Mouse (Mus musculus) neural tube, embryonic 14.5 days (tissue): Measurements from ENCODE around the gene Uhrf1bp1l. TPM values are rescaled to one million over a fixed set of nuclear protein-coding genes. Genes with fewer than 3 reads are reported as not detected.

Source experiments
- ATAC-seq: fragments of 200-750 bp; cut with Nextera tagmentation; 2 replicates; pipeline ENCODE4 v1.8.0; 2017; ENCODE audit warnings: low read depth, mild to moderate bottlenecking, moderate TSS enrichment, moderate library complexity
- H3K27ac ChIP-seq: fragments of 300-500 bp; sonication (generic); 2 replicates; pipeline ENCODE4 v1.5.1; 2014; ENCODE audit warnings: low read depth, mild to moderate bottlenecking, control low read depth, low read length, moderate library complexity, mixed read lengths
- H3K27me3 ChIP-seq: fragments of 300-500 bp; sonication (generic); 2 replicates; pipeline ENCODE4 v1.6.1; 2014; ENCODE audit warnings: low read length; ENCODE audit not compliant: control insufficient read depth, insufficient read depth
- H3K36me3 ChIP-seq: fragments of 300-500 bp; sonication (generic); 2 replicates; pipeline ENCODE4 v1.6.1; 2014; ENCODE audit warnings: low read length, mixed read lengths; ENCODE audit not compliant: control insufficient read depth, insufficient read depth
- H3K4me1 ChIP-seq: fragments of 300-500 bp; sonication (generic); 2 replicates; pipeline ENCODE4 v1.6.1; 2014; ENCODE audit warnings: low read length; ENCODE audit not compliant: control insufficient read depth, insufficient read depth
- H3K4me2 ChIP-seq: fragments of 300-500 bp; sonication (generic); 2 replicates; pipeline ENCODE4 v1.6.1; 2014; ENCODE audit warnings: mild to moderate bottlenecking, low read depth, low read length, control low read depth
- H3K4me3 ChIP-seq: fragments of 300-500 bp; sonication (generic); 2 replicates; pipeline ENCODE4 v1.5.1; 2014; ENCODE audit warnings: low read depth, low read length, control low read depth, mixed read lengths
- H3K9ac ChIP-seq: fragments of 300-500 bp; sonication (generic); replicated peaks from 2 replicates; pipeline ENCODE4 v1.6.1; 2014; ENCODE audit warnings: low read depth, mild to moderate bottlenecking, control low read depth, low read length, mixed read lengths
- H3K9me3 ChIP-seq: fragments of 300-500 bp; sonication (generic); 2 replicates; pipeline ENCODE4 v1.6.1; 2016; ENCODE audit warnings: low read length; ENCODE audit not compliant: control insufficient read depth
- WGBS: fragments of 180-500 bp; shearing (Covaris S2); extraction: QIAGEN DNeasy Blood & Tissue Kit; methylation state at CpG from one replicate; pipeline ENCODE4 v1.1.7; 2014; 5-methylcytosine and 5-hydroxymethylcytosine counted together
- polyA plus RNA-seq: library from polyadenylated mRNA; unstranded; fragments of >200 nt; fragmentation: Nextera tagmentation; extraction: Ambion mirVana; gene quantifications from 2 replicates; pipeline ENCODE4 v1.2.1, GENCODE M21; 2014

The Uhrf1bp1l gene
- polyA plus RNA-seq, 1 experiment from 2014 or later = 42.7 TPM

GRCm38 (mm10) chr10:89855251-89855875, 110.6 kb downstream of the Uhrf1bp1l start:
- 79% methylated on average over 5 of the region's 5 CpGs for WGBS
- no peak for ATAC-seq

GRCm38 (mm10) chr10:89856286-89856685, 111.5 kb downstream of the Uhrf1bp1l start:
- no peak for ATAC-seq

More at GRCm38 (mm10) chr10:89855251-89855875, 110.6 kb downstream of the Uhrf1bp1l start:
- no peaks in the 10 kb centered on the region for H3K4me1 ChIP-seq
- H3K27me3 ChIP-seq = no peaks in the 10 kb centered on the region
- H3K4me3 ChIP-seq = no peak overlapping the region
- H3K9me3 ChIP-seq = no peaks in the 10 kb centered on the region
- no peak overlapping the region for H3K4me2 ChIP-seq
- H3K27ac ChIP-seq = no peak overlapping the region
- no peak overlapping the region for H3K9ac ChIP-seq
- H3K36me3 ChIP-seq = no peaks in the 10 kb centered on the region

GRCm38 (mm10) chr10:89868211-89868610, 123.4 kb downstream of the Uhrf1bp1l start:
- H3K4me3 ChIP-seq = no peak overlapping the region
- no peaks in the 10 kb centered on the region for H3K4me1 ChIP-seq
- H3K9me3 ChIP-seq = no peaks in the 10 kb centered on the region
- H3K27me3 ChIP-seq = no peaks in the 10 kb centered on the region
- H3K36me3 ChIP-seq = no peaks in the 10 kb centered on the region
- H3K4me2 ChIP-seq = no peak overlapping the region
- no peak for ATAC-seq
- H3K27ac ChIP-seq = no peak overlapping the region
- WGBS = 96% methylated on average over 4 of the region's 4 CpGs
- no peak overlapping the region for H3K9ac ChIP-seq

More at GRCm38 (mm10) chr10:89856286-89856685, 111.5 kb downstream of the Uhrf1bp1l start:
- Histone ChIP-seq H3K4me2 (no peak overlapping the region), H3K36me3 (no peaks in the 10 kb centered on the region), H3K27ac (no peak overlapping the region), H3K9me3 (no peaks in the 10 kb centered on the region), H3K4me1 (no peaks in the 10 kb centered on the region), H3K4me3 (no peak overlapping the region), H3K9ac (no peak overlapping the region), H3K27me3 (no peaks in the 10 kb centered on the region)
- 86% methylated on average over 7 of the region's 7 CpGs for WGBS

- 82% methylated on average over 3 of the region's 3 CpGs for WGBS
- Histone ChIP-seq H3K9ac (no peak overlapping the region), H3K4me2 (no peak overlapping the region), H3K27ac (no peak overlapping the region), H3K4me3 (no peak overlapping the region), H3K36me3 (no peaks in the 10 kb centered on the region), H3K9me3 (no peaks in the 10 kb centered on the region), H3K4me1 (no peaks in the 10 kb centered on the region), H3K27me3 (no peaks in the 10 kb centered on the region)
- ATAC-seq = no peak
Observed at GRCm38 (mm10) chr10:89868836-89869235, 124.0 kb downstream of the Uhrf1bp1l start.

Other genes with a start within 250 kb of the Uhrf1bp1l start
- not detected in 2 replicates for gene Nr1h4, start 211.4 kb upstream of the Uhrf1bp1l start, polyA plus RNA-seq
- gene Slc17a8, start 123.7 kb upstream of the Uhrf1bp1l start, polyA plus RNA-seq = 0.13 and 0.37 TPM in 2 replicates
- gene Scyl2, start 58.7 kb upstream of the Uhrf1bp1l start, polyA plus RNA-seq = 15.4 and 16.3 TPM in 2 replicates
- 62.3 and 74.7 TPM in 2 replicates for gene Actr6, start 12.7 kb upstream of the Uhrf1bp1l start, polyA plus RNA-seq
- 63.9 and 79.1 TPM in 2 replicates for gene Anks1b, start 128.5 kb downstream of the Uhrf1bp1l start, polyA plus RNA-seq